Mouse (Mus musculus) gastrocnemius, postnatal 4 days (tissue): ENCODE measurements around the gene Plbd2. TPM values are rescaled to one million over a fixed set of nuclear protein-coding genes. Genes with fewer than 3 reads are reported as not detected.
A peak's percentile ranks its signal among the peaks of the same experiment; 100 is the strongest.
"Not testable (repeated sequence)": the region's sequence is repeated elsewhere in the genome, so short reads cannot be mapped to it uniquely, and the experiment has no call there.

Experiments used
- DNase-seq, 2 experiments: peaks; one replicate each; pipeline ENCODE4 v3.0.0; 2021 to 2022; ENCODE audit warnings: low spot score in 2 of 2, mixed read lengths in 2 of 2
- total RNA-seq, 2 experiments: library from RNA; stranded (reverse); gene quantifications; 2 replicates each; pipeline ENCODE4 v1.2.3; 2021

The Plbd2 gene
- total RNA-seq, 2 experiments from 2014 or later: 43.7 to 49.7 TPM

GRCm38 (mm10) chr5:120511643-120512220 is 8.3 kb upstream of the Plbd2 start:
- peak in 1 of 2 experiments; percentile 63 for DNase-seq

DNA sequence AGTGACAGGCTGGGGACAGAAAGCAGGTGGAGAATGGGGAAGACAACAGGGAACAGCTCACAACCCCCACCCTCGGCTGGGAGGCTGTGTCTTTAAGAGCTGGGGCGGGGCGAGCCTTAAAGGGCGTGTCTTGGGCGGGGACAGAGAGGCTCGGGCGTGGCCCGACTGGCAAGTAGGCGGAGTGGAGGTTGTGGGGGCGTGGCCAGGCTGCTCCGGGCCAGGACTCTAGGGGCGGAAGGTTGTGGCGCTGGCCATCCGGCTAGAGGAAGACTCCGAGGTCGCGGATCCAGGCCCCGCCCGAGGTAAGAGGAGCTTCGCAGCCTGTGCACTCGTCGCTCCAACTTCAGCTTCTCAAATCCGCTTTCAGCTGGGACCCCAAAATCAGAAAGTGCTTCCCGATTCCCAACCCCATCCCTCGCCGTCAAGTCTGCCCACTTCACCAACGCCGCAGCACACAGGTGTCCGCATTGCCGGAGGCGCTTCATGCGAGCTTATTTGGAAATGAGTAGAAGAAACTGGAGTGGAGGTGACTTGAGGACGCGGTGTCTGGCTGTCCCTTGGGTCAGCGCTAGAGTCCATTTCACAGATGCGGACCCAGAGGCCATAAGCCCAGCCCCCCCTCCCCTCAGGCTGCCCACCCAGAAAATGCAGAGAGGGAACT is 7.7 kb upstream of the Plbd2 start, which contains the start of gene Slc8b1:
TSS of gene Slc8b1 (plus strand) at position 187 of the 661 bp plus-strand sequence.
- DNase-seq: peak; percentile 93 to 97

- DNase-seq: no peak
These were observed 3.9 kb upstream of the Plbd2 start for GRCm38 (mm10) chr5:120507311-120507710.

DNA sequence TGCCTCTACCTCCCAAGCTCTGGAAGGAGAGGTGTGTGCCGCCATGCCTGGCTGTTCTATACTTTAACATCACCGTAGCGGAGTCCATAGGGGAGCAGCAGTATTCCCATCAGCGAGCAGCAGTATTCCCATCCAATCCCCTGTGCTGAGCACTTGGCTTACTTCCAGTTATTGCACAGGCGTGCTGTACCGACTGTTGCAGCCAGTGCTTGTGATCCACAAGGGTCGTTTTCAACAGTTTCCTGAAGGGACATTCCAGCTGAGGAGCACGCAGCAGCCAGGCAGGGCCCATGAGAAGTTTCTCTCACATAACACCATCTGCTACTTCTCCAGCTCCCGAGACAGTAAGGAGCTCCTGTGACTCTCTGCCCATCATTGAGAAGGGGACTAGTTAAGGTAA is 3.1 kb upstream of the Plbd2 start:
- DNase-seq: no peak

GRCm38 (mm10) chr5:120505781-120506180 is 2.4 kb upstream of the Plbd2 start:
- DNase-seq: no peak

GRCm38 (mm10) chr5:120505368-120505767 is 1.9 kb upstream of the Plbd2 start:
- peak; percentile 68 to 81 for DNase-seq

GRCm38 (mm10) chr5:120502675-120503143 is 716 bp downstream of the Plbd2 start:
- DNase-seq: no peak

DNA sequence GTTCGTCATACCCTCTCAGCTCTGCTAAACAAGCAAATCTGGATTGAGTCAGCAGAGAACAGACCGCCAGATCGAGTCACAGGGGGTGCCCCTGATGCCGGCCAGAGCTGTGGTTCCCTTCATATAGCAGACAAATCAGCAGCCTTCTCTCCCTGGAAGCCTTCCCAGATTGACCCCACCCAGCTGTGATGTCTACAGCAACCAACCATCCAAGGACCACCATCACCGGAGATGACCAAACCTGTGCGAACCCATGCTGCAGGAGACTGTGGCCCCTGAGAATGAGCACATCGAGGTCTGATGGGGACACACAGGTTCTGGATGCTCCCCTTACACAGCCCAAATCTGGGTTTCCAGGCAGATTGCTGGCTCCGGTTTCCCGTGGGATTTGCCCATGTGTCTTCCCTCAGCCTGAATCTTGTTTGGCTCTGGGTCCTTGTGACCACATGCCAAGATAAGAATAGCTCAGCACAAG is 1.2 kb downstream of the Plbd2 start:
- no peak for DNase-seq

- DNase-seq: not testable (repeated sequence)
These were observed 2.8 kb downstream of the Plbd2 start for GRCm38 (mm10) chr5:120500609-120501008.

DNA sequence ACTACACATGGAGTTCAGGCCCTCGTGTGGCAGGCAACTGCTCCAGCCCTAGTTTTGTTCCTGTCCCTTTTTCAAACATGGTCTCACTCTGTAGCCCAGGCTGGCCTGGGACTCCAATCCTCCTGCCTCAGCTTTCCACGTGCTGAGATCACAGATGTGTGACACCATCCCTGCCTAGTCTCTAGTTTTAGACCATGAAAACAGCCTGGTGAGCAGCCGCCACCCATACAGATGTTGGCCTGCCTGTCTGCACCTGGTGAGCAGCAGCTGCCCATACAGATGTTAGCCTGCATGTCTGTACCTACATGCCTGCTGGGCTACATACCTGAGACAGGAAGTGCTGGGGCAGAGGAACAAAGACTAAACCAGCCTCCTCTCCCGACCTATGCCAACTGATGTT is 4.2 kb downstream of the Plbd2 start:
- no peak for DNase-seq

- DNase-seq: no peak
These were observed 6.4 kb downstream of the Plbd2 start for GRCm38 (mm10) chr5:120497071-120497470.

GRCm38 (mm10) chr5:120495703-120496226 is 7.7 kb downstream of the Plbd2 start:
- DNase-seq: no peak

DNA sequence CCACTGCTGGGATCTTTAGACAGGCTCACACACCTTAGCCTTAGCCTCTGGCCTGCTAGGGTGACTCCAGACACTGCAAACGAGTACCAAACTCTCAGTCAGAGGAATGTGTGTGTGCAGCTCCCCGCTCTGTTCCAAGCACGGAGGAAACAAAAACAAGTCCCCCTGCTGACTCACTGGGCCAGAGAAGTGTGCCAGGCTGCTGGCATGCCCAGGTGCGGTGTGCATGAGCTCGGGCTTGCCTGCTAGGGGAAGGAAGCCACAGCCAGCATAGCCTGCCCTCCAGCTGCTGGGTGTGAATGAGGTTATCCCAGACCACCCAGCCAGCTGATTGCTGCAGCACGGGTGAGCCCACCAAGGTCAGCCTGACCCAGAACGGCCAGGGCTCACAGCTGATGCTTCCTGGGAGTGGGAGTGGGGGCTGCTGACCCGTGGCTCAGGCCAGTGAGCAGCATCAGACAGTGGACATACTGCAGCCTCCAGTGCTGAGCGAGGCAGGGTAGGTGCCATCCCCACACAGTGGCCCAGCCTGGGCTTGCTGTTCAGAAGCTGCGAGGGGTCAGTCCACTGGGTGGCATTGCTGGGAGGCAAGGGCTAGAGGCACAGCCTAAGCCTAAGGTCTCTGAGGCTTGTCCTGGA is 8.2 kb downstream of the Plbd2 start:
- no peak for DNase-seq

GRCm38 (mm10) chr5:120493873-120494395 is 9.5 kb downstream of the Plbd2 start:
- no peak for DNase-seq

GRCm38 (mm10) chr5:120493440-120493839 is 10.0 kb downstream of the Plbd2 start:
- no peak for DNase-seq

GRCm38 (mm10) chr5:120492437-120492836 is 11.0 kb downstream of the Plbd2 start:
- no peak for DNase-seq

DNA sequence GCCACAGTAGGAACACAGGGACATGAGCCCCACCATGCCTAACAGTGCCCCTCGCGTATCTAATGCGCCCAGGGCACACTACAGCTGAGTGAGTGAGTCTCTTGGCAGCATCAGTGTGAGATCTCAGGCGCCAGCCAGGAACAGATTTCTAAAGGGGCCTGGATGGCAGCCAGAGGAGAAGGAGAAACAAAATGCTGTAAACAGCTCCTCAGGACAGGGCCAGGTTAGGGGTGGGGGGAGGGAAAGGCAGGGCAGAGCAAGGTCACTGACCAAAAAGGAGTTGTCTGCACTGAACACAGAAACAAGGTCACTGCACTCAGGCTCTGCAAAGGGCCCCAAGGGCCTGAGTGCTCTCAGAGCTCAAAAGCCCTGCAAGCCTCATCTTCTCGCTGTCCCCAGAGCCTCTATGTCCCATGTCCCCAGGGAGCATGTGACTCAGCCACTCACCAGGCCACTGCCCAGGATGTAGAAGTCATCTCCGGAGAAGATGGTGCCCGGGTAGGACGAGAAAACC is 12.7 kb downstream of the Plbd2 start:
- no peak for DNase-seq

- DNase-seq: no peak
These were observed 15.6 kb downstream of the Plbd2 start for GRCm38 (mm10) chr5:120487844-120488243.

DNA sequence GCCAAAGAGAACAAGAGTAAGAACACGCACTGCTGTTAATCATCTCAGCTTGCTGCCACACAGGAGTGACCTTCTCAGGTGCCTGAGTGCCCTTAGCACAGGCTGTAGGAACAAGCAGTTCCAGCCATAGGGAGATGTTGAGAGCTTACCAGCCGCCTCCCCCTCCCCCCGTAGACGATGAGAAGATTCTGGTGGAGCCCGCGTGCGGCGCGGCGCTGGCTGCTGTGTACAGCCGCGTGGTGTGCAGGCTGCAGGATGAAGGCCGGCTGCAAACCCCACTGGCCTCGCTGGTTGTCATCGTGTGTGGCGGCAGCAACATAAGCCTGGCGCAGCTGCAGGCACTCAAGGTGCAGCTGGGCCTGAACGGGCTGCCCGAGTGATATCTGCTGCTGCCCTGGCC is 20.0 kb downstream of the Plbd2 start:
- no peak for DNase-seq

DNA sequence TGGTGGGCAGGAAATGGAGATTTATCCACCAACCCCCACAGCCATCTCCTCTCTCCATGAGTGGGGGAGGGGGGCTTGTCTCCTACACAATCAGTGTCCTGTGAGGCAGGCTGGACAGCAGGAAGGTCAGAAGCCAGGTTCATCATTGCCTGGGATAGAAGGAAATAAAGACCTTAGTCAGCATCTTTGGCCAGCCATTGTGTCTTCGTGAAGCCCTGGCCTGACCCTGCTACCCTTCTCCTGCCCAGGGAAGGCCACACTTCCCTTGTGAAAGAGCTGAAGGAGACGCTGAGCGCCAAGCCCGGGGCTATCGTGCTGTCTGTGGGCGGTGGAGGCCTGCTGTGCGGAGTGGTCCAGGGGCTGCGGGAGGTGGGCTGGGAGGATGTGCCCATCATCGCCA is 22.2 kb downstream of the Plbd2 start:
- no peak for DNase-seq

GRCm38 (mm10) chr5:120479538-120479937 is 23.9 kb downstream of the Plbd2 start:
- no peak for DNase-seq
